Mouse (Mus musculus): ENCODE data around the gene Syt17. TPM values are rescaled to one million over a fixed set of nuclear protein-coding genes. Genes with fewer than 3 reads are reported as not detected.

The Syt17 gene
- polyA plus RNA-seq, 2 experiments = 1.6 to 2.0 TPM

GRCm38 (mm10) chr7:118371361-118371760, 76.7 kb downstream of the Syt17 start:
- ATAC-seq (ENCODE audit: low FRiP score, low read depth) (no peak), DNase-seq (ENCODE audit: low spot score) (no peak)
- Histone ChIP-seq H3K4me1 (ENCODE audit: control insufficient read depth, insufficient read depth, low read length) (no peaks in the 10 kb centered on the region), H3K9me3 (ENCODE audit: control insufficient read depth, low read length) (no peaks in the 10 kb centered on the region), H3K4me3 (replicated peaks; ENCODE audit: low read length) (no peak overlapping the region), H3K9ac (ENCODE audit: low read depth, low read length, severe bottlenecking) (no peak overlapping the region), H3K4me2 (replicated peaks; ENCODE audit: low read depth, low read length, severe bottlenecking) (no peak overlapping the region), H3K27me3 (ENCODE audit: control insufficient read depth, insufficient read depth, low read length) (no peaks in the 10 kb centered on the region), H3K27ac (replicated peaks; ENCODE audit: low read depth, low read length) (no peak overlapping the region), H3K36me3 (ENCODE audit: control insufficient read depth, insufficient read depth, low read length) (no peaks in the 10 kb centered on the region)
- WGBS = 90% methylated on average over 5 of the region's 5 CpGs
- no peak for TF ChIP-seq POLR2A (IDR thresholded peaks at IDR 0.05; ENCODE audit: borderline replicate concordance, extremely low read depth, insufficient read depth, insufficient read length)

GRCm38 (mm10) chr7:118369705-118370104, 78.3 kb downstream of the Syt17 start:
- DNase-seq (ENCODE audit: low spot score) (no peak), ATAC-seq (ENCODE audit: low FRiP score, low read depth) (no peak)
- Histone ChIP-seq H3K9ac (ENCODE audit: low read depth, low read length, severe bottlenecking) (no peak overlapping the region), H3K27ac (replicated peaks; ENCODE audit: low read depth, low read length) (no peak overlapping the region), H3K27me3 (ENCODE audit: control insufficient read depth, insufficient read depth, low read length) (no peaks in the 10 kb centered on the region), H3K36me3 (ENCODE audit: control insufficient read depth, insufficient read depth, low read length) (no peaks in the 10 kb centered on the region), H3K4me2 (replicated peaks; ENCODE audit: low read depth, low read length, severe bottlenecking) (no peak overlapping the region), H3K4me3 (replicated peaks; ENCODE audit: low read length) (no peak overlapping the region), H3K4me1 (ENCODE audit: control insufficient read depth, insufficient read depth, low read length) (peaks cover 4% of the 10 kb centered on the region), H3K9me3 (ENCODE audit: control insufficient read depth, low read length) (no peaks in the 10 kb centered on the region)
- 65% methylated on average over 2 of the region's 2 CpGs for WGBS
- no peak for TF ChIP-seq POLR2A (IDR thresholded peaks at IDR 0.05; ENCODE audit: borderline replicate concordance, extremely low read depth, insufficient read depth, insufficient read length)

- H3K9me3 ChIP-seq (ENCODE audit: control insufficient read depth, low read length) = no peaks in the 10 kb centered on the region
- no peak overlapping the region for H3K4me3 ChIP-seq (replicated peaks; ENCODE audit: low read length)
- H3K27ac ChIP-seq (replicated peaks; ENCODE audit: low read depth, low read length) = no peak overlapping the region
- TF ChIP-seq POLR2A (IDR thresholded peaks at IDR 0.05; ENCODE audit: borderline replicate concordance, extremely low read depth, insufficient read depth, insufficient read length) = no peak
- ATAC-seq (ENCODE audit: low FRiP score, low read depth) (no peak), DNase-seq (ENCODE audit: low spot score) (peak; percentile 21)
- WGBS = 51% methylated on average over 3 of the region's 3 CpGs
- no peak overlapping the region for H3K9ac ChIP-seq (ENCODE audit: low read depth, low read length, severe bottlenecking)
- H3K36me3 ChIP-seq (ENCODE audit: control insufficient read depth, insufficient read depth, low read length) = no peaks in the 10 kb centered on the region
- H3K27me3 ChIP-seq (ENCODE audit: control insufficient read depth, insufficient read depth, low read length) = no peaks in the 10 kb centered on the region
- peaks cover 8% of the 10 kb centered on the region for H3K4me1 ChIP-seq (ENCODE audit: control insufficient read depth, insufficient read depth, low read length)
- H3K4me2 ChIP-seq (replicated peaks; ENCODE audit: low read depth, low read length, severe bottlenecking) = no peak overlapping the region
Observed at GRCm38 (mm10) chr7:118365902-118366301, 82.1 kb downstream of the Syt17 start.

GRCm38 (mm10) chr7:118365251-118365650, 82.8 kb downstream of the Syt17 start:
- Histone ChIP-seq H3K27me3 (ENCODE audit: control insufficient read depth, insufficient read depth, low read length) (no peaks in the 10 kb centered on the region), H3K27ac (replicated peaks; ENCODE audit: low read depth, low read length) (no peak overlapping the region), H3K4me2 (replicated peaks; ENCODE audit: low read depth, low read length, severe bottlenecking) (no peak overlapping the region), H3K9me3 (ENCODE audit: control insufficient read depth, low read length) (no peaks in the 10 kb centered on the region), H3K4me1 (ENCODE audit: control insufficient read depth, insufficient read depth, low read length) (peaks cover 8% of the 10 kb centered on the region), H3K9ac (ENCODE audit: low read depth, low read length, severe bottlenecking) (no peak overlapping the region), H3K36me3 (ENCODE audit: control insufficient read depth, insufficient read depth, low read length) (no peaks in the 10 kb centered on the region), H3K4me3 (replicated peaks; ENCODE audit: low read length) (no peak overlapping the region)
- no peak for ATAC-seq (ENCODE audit: low FRiP score, low read depth)
- WGBS = 44% methylated on average over 6 of the region's 6 CpGs
- no peak for TF ChIP-seq POLR2A (IDR thresholded peaks at IDR 0.05; ENCODE audit: borderline replicate concordance, extremely low read depth, insufficient read depth, insufficient read length)
- no peak for DNase-seq (ENCODE audit: low spot score)

GRCm38 (mm10) chr7:118364353-118365007, 83.5 kb downstream of the Syt17 start:
- Histone ChIP-seq H3K9ac (ENCODE audit: low read depth, low read length, severe bottlenecking) (no peak overlapping the region), H3K4me2 (replicated peaks; ENCODE audit: low read depth, low read length, severe bottlenecking) (no peak overlapping the region), H3K36me3 (ENCODE audit: control insufficient read depth, insufficient read depth, low read length) (no peaks in the 10 kb centered on the region), H3K9me3 (ENCODE audit: control insufficient read depth, low read length) (no peaks in the 10 kb centered on the region), H3K4me3 (replicated peaks; ENCODE audit: low read length) (no peak overlapping the region), H3K27ac (replicated peaks; ENCODE audit: low read depth, low read length) (no peak overlapping the region), H3K27me3 (ENCODE audit: control insufficient read depth, insufficient read depth, low read length) (no peaks in the 10 kb centered on the region), H3K4me1 (ENCODE audit: control insufficient read depth, insufficient read depth, low read length) (peaks cover 8% of the 10 kb centered on the region)
- DNase-seq (ENCODE audit: low spot score) = no peak
- no peak for TF ChIP-seq POLR2A (IDR thresholded peaks at IDR 0.05; ENCODE audit: borderline replicate concordance, extremely low read depth, insufficient read depth, insufficient read length)
- WGBS = 22% methylated on average over 5 of the region's 7 CpGs
- no peak for ATAC-seq (ENCODE audit: low FRiP score, low read depth)

Measured in limb, embryonic 14.5 days (tissue).